Mouse (Mus musculus) kidney, postnatal 14 days (tissue): Measurements from ENCODE around the gene Olfr1201.

ENCODE experiments used
- DNase-seq: peaks from one replicate; pipeline ENCODE4 v3.0.0; 2022; ENCODE audit warnings: mixed read lengths

The Olfr1201 gene

GRCm38 (mm10) chr2:88792736-88793135 is at the start of gene Olfr1201:
Olfr1201 (plus strand) TSS chr2:88793036.
- DNase-seq: no peak

GRCm38 (mm10) chr2:88743379-88743778 is 49.5 kb upstream of the Olfr1201 start:
- no peak for DNase-seq

- DNase-seq: no peak
These were observed 41.6 kb upstream of the Olfr1201 start, which contains the start of gene Olfr1198 for GRCm38 (mm10) chr2:88751270-88751669. Olfr1198 (minus strand) TSS chr2:88751370.

- DNase-seq: no peak
These were observed 32.5 kb upstream of the Olfr1201 start, which contains the start of gene Olfr1199 for GRCm38 (mm10) chr2:88760369-88760768. Olfr1199 (minus strand) TSS chr2:88760469.

GRCm38 (mm10) chr2:88770388-88770787 is 22.4 kb upstream of the Olfr1201 start, which contains the start of gene Olfr1200:
Olfr1200 (minus strand) TSS chr2:88770488.
- DNase-seq: no peak

- no peak for DNase-seq
These were observed 21.4 kb downstream of the Olfr1201 start, which contains the start of gene Olfr1202 for GRCm38 (mm10) chr2:88814196-88814595. Olfr1202 (plus strand) TSS chr2:88814496.

- no peak for DNase-seq
These were observed 36.6 kb downstream of the Olfr1201 start, which contains the start of gene Olfr1205 for GRCm38 (mm10) chr2:88829437-88829836. Olfr1205 (plus strand) TSS chr2:88829737.

- DNase-seq: no peak
These were observed 45.6 kb downstream of the Olfr1201 start for GRCm38 (mm10) chr2:88838477-88838876.
